Mouse (Mus musculus): ENCODE results near the gene Vmn1r222.

- no peak for TF ChIP-seq CTCF (IDR thresholded peaks at IDR 0.05; ENCODE audit: low read depth, low read length)
- no peak for TF ChIP-seq GATA1 (IDR thresholded peaks at IDR 0.05; ENCODE audit: borderline replicate concordance, low read length)
These were observed 22.9 kb upstream of the Vmn1r222 start for GRCm38 (mm10) chr13:23258546-23259048.
